Mouse (Mus musculus): ENCODE data around the gene Sdc1. TPM values are rescaled to one million over a fixed set of nuclear protein-coding genes. Genes with fewer than 3 reads are reported as not detected.

Gene Sdc1
- polyA plus RNA-seq, 1 experiment from 2014 or later = 184 TPM

DNA sequence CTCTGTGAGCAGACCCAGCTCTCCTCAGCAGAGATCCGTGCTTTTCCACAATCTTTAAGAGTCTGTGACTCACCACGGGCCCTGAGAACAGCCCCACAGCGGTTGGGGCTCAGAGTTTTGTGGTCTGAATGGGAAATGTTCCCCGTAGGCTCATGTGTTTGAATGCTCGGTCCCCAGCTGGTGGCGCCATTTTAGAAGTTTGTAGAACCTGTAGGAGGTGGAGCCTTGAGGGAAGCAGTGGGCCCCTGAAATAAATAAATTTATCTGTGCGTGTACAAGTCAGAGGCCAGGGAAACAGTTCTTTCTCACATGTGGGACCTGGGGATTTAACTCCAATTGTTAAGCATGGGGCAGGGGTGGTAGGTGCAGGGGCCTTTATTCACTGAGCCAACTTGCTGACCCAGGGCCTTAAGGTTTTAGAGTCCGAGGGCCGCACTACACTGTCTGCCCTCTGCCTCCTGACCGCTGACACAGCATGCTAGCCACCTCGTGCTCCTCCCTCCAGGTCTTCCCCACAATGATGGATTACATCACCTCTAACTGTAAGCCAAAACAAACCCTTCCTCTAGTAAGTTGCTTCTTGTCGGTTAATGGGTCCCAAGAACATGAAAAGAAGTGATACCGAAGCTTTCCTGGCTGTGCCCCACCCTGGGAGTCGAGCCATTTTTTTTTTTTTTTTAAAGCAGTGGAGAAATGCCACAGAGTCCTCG lies 6.7 kb upstream of the Sdc1 start:
- Histone ChIP-seq H3K9ac (no peak overlapping the region), H3K4me2 (replicated peaks) (no peak overlapping the region), H3K27me3 (no peaks in the 10 kb centered on the region), H3K9me3 (no peaks in the 10 kb centered on the region), H3K27ac (no peak overlapping the region), H3K4me1 (peaks cover 4% of the 10 kb centered on the region; the same call in 1 of the 2 replicates), H3K4me3 (no peak overlapping the region), H3K36me3 (no peaks in the 10 kb centered on the region)
- 84% methylated on average over 15 of the region's 15 CpGs for WGBS
- ATAC-seq (ENCODE audit: insufficient number of reproducible peaks, insufficient read depth, low FRiP score, low TSS enrichment) = no peak

DNA sequence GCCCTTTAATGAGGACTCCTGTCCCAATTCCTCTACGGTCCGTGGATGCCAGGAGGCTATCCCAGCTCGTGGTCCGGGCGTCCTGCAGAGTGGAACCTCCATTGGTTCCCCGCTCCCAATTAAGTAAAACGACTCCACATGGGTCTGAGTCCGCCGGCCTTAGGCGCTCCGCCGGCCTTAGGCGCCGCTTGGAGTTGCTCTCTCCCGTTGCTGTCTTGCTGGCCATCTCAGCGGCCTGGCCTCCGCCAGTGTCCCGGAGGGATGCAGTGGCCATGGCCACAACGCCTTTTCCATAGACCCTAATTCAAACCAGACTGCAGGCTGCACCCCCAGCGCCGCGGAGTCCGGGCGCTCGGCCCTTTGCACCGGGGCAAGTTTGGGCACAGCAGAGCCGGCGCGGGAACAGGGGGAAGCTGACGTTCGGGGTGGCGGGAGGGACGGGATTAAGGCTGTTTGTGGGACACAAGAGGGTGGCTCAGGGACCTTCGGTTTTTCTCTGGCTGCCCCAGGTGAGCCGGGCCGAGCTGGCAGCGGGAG lies 789 bp downstream of the Sdc1 start:
- H3K27me3 ChIP-seq = no peaks in the 10 kb centered on the region
- peak overlapping the region; percentile 86 for H3K9ac ChIP-seq
- H3K9me3 ChIP-seq = no peaks in the 10 kb centered on the region
- peak overlapping the region; percentile 93 for H3K27ac ChIP-seq
- no peaks in the 10 kb centered on the region for H3K36me3 ChIP-seq
- under 1% methylated on average over 37 of the region's 37 CpGs for WGBS
- peaks cover 25% of the 10 kb centered on the region for H3K4me1 ChIP-seq
- ATAC-seq (ENCODE audit: insufficient number of reproducible peaks, insufficient read depth, low FRiP score, low TSS enrichment) = no peak
- H3K4me3 ChIP-seq = peak overlapping the region; percentile 89
- peak overlapping the region; percentile 73 for H3K4me2 ChIP-seq (replicated peaks)

DNA sequence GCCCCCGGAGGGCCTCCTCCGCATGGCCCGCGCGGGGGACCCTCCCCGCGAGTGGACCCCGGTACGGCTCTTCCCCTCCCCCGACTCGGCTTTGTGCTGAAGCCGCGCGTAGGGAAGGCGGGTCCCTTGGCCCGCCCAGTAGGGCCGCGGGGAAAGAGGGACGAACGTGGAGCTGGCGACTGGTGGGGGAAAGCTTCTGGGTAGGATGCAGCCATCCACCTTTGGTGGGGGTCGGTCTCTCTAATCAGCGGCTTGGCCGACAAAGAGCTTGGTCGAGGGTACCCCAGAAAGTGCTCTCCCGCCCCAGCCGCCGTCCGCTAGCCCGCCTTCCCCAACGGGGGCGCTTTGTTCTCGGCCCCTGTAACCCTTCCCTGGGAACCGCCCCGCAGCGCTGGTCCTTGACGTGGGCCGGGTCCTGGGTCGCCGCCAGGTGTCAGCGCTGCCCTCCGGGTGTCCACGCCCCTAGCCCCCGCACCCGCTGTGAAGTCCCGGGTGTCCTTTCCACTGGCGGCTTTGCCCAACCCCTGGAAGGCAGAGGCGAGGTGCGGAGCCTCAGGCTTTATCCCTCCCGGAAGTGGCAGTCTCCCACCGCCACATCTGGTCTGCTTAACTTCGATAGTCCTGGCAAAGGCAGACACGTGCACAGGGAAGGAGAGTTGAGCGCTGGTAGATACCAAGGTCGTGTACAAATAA lies 1.5 kb downstream of the Sdc1 start:
- Histone ChIP-seq H3K9ac (peak overlapping the region; percentile 86), H3K27me3 (no peaks in the 10 kb centered on the region), H3K4me3 (peak overlapping the region; percentile 89), H3K36me3 (no peaks in the 10 kb centered on the region), H3K27ac (peak overlapping the region; percentile 93), H3K4me2 (replicated peaks) (peak overlapping the region; percentile 73), H3K4me1 (peaks cover 31% of the 10 kb centered on the region), H3K9me3 (no peaks in the 10 kb centered on the region)
- peak; percentile 35; the same call in 1 of the 2 replicates for ATAC-seq (ENCODE audit: insufficient number of reproducible peaks, insufficient read depth, low FRiP score, low TSS enrichment)
- under 1% methylated on average over 55 of the region's 55 CpGs for WGBS

DNA sequence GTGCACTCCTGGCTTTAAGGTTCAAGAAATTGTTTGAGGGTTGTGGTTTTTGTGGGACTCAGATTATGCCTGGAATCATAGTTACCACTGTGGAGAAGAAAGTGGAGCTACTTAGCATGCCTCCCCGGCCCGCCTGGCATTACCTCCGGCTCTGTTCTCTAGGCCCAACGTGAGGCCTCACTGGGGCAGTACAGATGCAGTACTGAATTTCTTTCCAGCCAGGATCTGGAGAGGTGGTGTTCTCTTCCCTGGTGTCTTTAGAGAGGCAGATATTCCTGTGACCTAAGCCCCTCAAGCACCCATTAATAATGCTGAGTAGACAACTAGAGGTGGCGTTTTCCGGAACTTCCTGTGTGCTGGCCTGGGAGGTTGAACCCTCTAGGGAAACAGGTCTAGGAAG lies 2.2 kb downstream of the Sdc1 start:
- WGBS = 20% methylated on average over 6 of the region's 6 CpGs
- Histone ChIP-seq H3K27me3 (no peaks in the 10 kb centered on the region), H3K27ac (peak overlapping the region; percentile 93; the same call in 1 of the 2 replicates), H3K9ac (peak overlapping the region; percentile 86), H3K4me2 (replicated peaks) (peak overlapping the region; percentile 73), H3K9me3 (no peaks in the 10 kb centered on the region), H3K4me1 (peaks cover 35% of the 10 kb centered on the region), H3K4me3 (peak overlapping the region; percentile 89), H3K36me3 (no peaks in the 10 kb centered on the region)
- ATAC-seq (ENCODE audit: insufficient number of reproducible peaks, insufficient read depth, low FRiP score, low TSS enrichment) = no peak

DNA sequence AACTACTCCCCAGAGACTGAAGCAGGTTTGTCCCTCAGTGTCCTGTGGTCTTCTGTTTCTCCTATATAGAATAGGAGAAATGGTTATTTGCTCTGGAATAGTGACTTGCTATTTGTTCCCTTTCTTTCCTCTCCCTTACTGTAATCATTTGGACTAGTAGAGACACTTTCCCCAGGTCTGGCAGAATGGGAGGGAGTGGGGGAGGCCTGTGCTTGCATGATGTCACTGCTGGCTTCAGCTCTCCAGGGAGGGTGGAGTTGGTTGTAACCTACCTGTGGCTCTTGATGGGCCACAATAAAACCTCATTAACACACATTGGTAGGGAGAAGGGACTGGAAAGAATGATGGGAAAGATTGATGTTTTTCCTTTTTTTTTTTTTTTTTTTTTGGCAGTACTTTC lies 3.1 kb downstream of the Sdc1 start:
- Histone ChIP-seq H3K27ac (no peak overlapping the region), H3K4me3 (peak overlapping the region; percentile 89; the same call in 1 of the 2 replicates), H3K9me3 (no peaks in the 10 kb centered on the region), H3K9ac (peak overlapping the region; percentile 5; the same call in 1 of the 2 replicates), H3K4me1 (peaks cover 35% of the 10 kb centered on the region), H3K4me2 (replicated peaks) (peak overlapping the region; percentile 73), H3K36me3 (no peaks in the 10 kb centered on the region), H3K27me3 (no peaks in the 10 kb centered on the region)
- no peak for ATAC-seq (ENCODE audit: insufficient number of reproducible peaks, insufficient read depth, low FRiP score, low TSS enrichment)

DNA sequence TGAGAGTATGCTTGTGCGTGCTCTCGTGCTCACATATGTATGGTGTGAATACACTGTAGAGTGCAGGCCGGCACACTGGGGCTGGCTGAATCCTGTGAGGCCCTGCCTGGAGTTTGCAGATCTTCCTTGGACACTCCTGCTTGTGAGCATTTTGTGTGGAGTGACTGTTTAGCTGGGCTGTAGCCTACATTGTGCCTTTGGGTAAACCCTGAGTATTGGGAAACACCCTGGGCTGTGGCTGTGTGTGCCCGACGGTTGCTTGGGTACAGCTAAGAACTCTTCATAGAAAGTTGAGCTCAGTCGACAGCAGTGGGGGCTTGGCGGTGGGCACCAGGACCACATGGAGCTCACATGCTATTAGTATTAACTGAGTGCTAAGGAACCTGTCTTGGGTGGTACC lies 5.1 kb downstream of the Sdc1 start:
- peaks cover 49% of the 10 kb centered on the region for H3K4me1 ChIP-seq
- no peak for ATAC-seq (ENCODE audit: insufficient number of reproducible peaks, insufficient read depth, low FRiP score, low TSS enrichment)
- H3K4me3 ChIP-seq = 0 out of 2 replicates have a peak overlapping the region, but pooled peaks have one; percentile 5
- 0 out of 2 replicates have a peak overlapping the region, but pooled peaks have one; percentile 1 for H3K4me2 ChIP-seq (replicated peaks)
- H3K9me3 ChIP-seq = no peaks in the 10 kb centered on the region
- no peak overlapping the region for H3K9ac ChIP-seq
- H3K27me3 ChIP-seq = no peaks in the 10 kb centered on the region
- no peaks in the 10 kb centered on the region for H3K36me3 ChIP-seq
- no peak overlapping the region for H3K27ac ChIP-seq
- 86% methylated on average over 7 of the region's 7 CpGs for WGBS

DNA sequence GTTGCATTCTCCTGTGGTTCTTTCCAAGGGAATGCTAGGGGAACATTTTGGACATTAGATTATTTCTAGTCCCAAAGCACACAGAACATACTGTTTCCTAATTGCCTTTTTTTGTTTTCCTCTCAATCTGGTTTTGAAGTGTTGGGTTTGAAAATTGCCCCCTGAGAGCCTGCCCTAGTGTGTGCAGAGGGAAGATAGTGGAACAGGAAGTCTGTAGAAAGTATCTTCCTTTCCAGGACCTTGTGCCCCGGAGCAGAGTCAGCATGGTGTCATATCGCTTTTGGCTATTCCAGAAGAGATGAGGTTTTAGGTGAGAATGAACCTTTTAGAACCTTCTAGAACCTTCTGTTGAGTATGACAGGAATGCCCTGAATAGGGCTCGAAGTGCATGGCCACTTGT lies 5.6 kb downstream of the Sdc1 start:
- Histone ChIP-seq H3K9ac (no peak overlapping the region), H3K4me2 (replicated peaks) (no peak overlapping the region), H3K27ac (no peak overlapping the region), H3K9me3 (no peaks in the 10 kb centered on the region), H3K36me3 (no peaks in the 10 kb centered on the region), H3K4me1 (peaks cover 52% of the 10 kb centered on the region), H3K27me3 (no peaks in the 10 kb centered on the region), H3K4me3 (no peak overlapping the region)
- no peak for ATAC-seq (ENCODE audit: insufficient number of reproducible peaks, insufficient read depth, low FRiP score, low TSS enrichment)
- WGBS = 88% methylated on average over 3 of the region's 3 CpGs

DNA sequence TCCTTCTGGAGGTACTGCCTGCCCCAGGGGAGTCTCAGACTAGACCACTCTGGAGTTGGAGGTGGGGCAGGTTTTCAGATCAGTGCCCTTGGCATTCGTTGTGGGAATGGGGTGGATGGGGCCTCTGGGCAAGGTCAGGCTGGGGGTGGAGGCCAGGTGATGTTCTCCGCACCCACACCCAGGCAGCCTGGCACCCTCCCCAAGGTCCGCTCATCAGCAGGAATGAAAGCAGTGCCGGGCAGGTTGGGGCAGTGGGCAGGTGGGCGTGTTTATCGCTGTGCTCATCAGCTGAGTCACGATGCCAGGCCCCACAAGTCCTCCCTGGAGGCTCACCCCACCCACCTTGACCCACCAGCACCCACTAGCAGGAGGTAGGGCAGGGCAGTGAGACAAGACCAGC lies 7.0 kb downstream of the Sdc1 start:
- WGBS = 86% methylated on average over 7 of the region's 7 CpGs
- no peak overlapping the region for H3K9ac ChIP-seq
- no peak overlapping the region for H3K4me3 ChIP-seq
- H3K27me3 ChIP-seq = no peaks in the 10 kb centered on the region
- H3K36me3 ChIP-seq = no peaks in the 10 kb centered on the region
- no peaks in the 10 kb centered on the region for H3K9me3 ChIP-seq
- peaks cover 55% of the 10 kb centered on the region for H3K4me1 ChIP-seq
- no peak for ATAC-seq (ENCODE audit: insufficient number of reproducible peaks, insufficient read depth, low FRiP score, low TSS enrichment)
- no peak overlapping the region for H3K4me2 ChIP-seq (replicated peaks)
- H3K27ac ChIP-seq = no peak overlapping the region

DNA sequence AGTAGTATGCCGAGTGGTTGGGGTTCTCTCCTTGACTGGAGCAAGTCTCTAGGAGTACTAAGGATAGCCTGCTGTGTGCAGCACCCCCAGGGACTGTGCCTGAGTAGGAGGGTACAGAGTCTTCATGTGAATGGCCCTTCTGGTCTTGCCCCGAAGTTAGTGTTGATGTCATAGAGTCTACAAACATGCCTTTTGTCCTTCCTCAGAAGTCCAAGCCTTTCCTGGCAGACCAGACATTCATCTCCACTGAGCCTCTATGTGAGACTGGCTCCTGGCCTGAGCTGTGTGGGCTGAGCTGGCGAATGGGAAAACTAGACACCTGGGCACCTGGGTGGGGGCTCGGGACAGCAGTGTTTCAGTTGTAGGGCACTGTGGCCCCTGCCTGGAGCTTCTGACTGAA lies 8.7 kb downstream of the Sdc1 start:
- Histone ChIP-seq H3K4me3 (no peak overlapping the region), H3K4me2 (replicated peaks) (no peak overlapping the region), H3K27ac (no peak overlapping the region), H3K27me3 (no peaks in the 10 kb centered on the region), H3K36me3 (no peaks in the 10 kb centered on the region), H3K9ac (no peak overlapping the region), H3K9me3 (no peaks in the 10 kb centered on the region), H3K4me1 (peaks cover 42% of the 10 kb centered on the region)
- WGBS = 85% methylated on average over 4 of the region's 4 CpGs
- ATAC-seq (ENCODE audit: insufficient number of reproducible peaks, insufficient read depth, low FRiP score, low TSS enrichment) = no peak

DNA sequence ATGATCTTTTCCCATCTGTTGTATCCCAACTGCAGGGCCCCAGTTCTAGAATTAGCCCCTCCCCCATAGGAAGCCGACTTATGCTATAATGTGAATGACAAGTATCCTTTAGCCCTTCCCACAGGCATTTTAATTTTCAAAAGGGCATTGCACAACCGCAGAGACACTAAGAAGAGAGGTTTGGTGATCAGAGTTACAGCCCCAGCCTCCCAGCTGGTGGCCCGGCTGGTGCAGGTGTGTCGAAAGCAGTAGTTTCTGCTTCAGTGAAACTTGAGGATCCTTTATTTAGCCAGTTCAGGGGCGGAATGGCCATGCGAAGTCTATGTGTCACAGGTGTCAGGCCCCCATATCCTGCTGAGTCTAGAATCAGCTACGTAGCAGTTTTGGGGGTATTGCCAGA lies 10.0 kb downstream of the Sdc1 start:
- Histone ChIP-seq H3K4me2 (replicated peaks) (no peak overlapping the region), H3K9me3 (no peaks in the 10 kb centered on the region), H3K27ac (no peak overlapping the region), H3K4me1 (peaks cover 37% of the 10 kb centered on the region; the same call in 1 of the 2 replicates), H3K9ac (no peak overlapping the region), H3K27me3 (no peaks in the 10 kb centered on the region), H3K36me3 (no peaks in the 10 kb centered on the region), H3K4me3 (no peak overlapping the region)
- WGBS = 70% methylated on average over 7 of the region's 7 CpGs
- no peak for ATAC-seq (ENCODE audit: insufficient number of reproducible peaks, insufficient read depth, low FRiP score, low TSS enrichment)

DNA sequence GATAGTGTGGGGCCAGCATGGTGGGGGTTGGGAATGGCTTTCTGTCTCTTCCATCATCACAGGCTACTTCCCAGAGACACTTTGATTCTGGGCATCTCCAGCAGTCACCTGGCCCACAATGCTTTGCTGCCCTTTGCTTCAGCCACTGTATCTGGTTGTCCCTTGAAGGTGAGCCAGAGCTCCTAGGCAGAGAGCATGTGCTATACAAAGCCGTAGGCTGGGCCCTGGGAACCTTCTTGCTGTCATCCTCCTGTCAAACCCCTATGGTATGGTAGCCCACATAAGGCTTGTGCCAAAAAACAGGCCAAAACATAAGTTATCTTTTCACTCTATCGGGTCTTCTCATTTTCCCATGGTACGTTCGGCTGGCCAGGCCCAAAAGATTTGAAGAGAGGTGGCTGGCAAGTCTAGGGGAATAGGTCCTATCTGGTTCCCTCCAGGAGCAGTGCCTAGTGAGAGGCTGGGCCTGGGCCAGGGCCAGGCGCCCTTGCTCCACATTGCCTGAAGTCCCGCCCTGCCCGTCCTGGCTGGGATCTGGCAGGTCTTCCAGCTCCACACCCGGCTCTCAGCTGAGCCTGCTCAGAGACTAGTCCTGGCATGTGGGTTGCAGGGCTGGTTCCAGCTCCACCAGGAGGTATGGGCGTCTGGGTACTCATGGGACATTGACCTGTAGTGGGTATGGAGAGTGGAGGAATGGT lies 10.7 kb downstream of the Sdc1 start:
- no peaks in the 10 kb centered on the region for H3K9me3 ChIP-seq
- no peaks in the 10 kb centered on the region for H3K27me3 ChIP-seq
- ATAC-seq (ENCODE audit: insufficient number of reproducible peaks, insufficient read depth, low FRiP score, low TSS enrichment) = no peak
- H3K4me2 ChIP-seq (replicated peaks) = no peak overlapping the region
- peaks cover 39% of the 10 kb centered on the region; the same call in 1 of the 2 replicates for H3K4me1 ChIP-seq
- no peak overlapping the region for H3K4me3 ChIP-seq
- H3K9ac ChIP-seq = no peak overlapping the region
- H3K36me3 ChIP-seq = no peaks in the 10 kb centered on the region
- peak overlapping the region; percentile 46; the same call in 1 of the 2 replicates for H3K27ac ChIP-seq
- WGBS = 79% methylated on average over 9 of the region's 9 CpGs
